Mouse (Mus musculus): ENCODE measurements around the gene Gan. TPM values are rescaled to one million over a fixed set of nuclear protein-coding genes. Genes with fewer than 3 reads are reported as not detected.

Gene Gan
- polyA plus RNA-seq, 1 experiment = 8.1 TPM

DNA sequence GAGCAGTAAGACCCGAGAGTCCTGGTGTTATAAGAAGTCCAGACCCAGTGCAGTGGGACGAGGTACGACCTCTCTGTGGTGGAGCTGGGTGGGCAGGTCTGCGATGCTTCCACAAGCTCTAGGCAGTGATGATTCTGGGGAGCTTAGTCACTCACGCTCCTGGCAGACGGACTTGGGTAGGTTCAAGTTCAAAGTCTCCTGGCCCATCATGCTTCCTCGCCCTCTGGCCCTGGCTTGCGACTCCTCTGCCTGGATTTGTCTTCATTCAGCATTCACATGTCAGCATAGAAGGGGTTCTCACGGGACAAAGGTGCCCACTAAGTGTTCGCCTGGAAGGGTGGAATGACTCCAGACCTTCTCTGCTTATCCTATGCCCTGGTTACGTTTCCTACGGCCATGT, 68.4 kb downstream of the Gan start:
- H3K27ac ChIP-seq (ENCODE audit: insufficient read depth, low read length) = no peak overlapping the region
- no peak for TF ChIP-seq POLR2A (IDR thresholded peaks at IDR 0.05; ENCODE audit: borderline replicate concordance, insufficient read depth, low read length)
- no peak for TF ChIP-seq CTCF (IDR thresholded peaks at IDR 0.05; ENCODE audit: borderline replicate concordance, insufficient read depth, low read depth, low read length)
- H3K4me1 ChIP-seq (ENCODE audit: control insufficient read depth, insufficient read depth, low read length) = no peaks in the 10 kb centered on the region
- no peak for DNase-seq
- H3K4me3 ChIP-seq (replicated peaks; ENCODE audit: insufficient read depth, low read depth, low read length) = no peak overlapping the region
- H3K27me3 ChIP-seq (ENCODE audit: control insufficient read depth, insufficient read depth, low read length) = no peaks in the 10 kb centered on the region
- 86% methylated on average over 12 of the region's 12 CpGs for WGBS

DNA sequence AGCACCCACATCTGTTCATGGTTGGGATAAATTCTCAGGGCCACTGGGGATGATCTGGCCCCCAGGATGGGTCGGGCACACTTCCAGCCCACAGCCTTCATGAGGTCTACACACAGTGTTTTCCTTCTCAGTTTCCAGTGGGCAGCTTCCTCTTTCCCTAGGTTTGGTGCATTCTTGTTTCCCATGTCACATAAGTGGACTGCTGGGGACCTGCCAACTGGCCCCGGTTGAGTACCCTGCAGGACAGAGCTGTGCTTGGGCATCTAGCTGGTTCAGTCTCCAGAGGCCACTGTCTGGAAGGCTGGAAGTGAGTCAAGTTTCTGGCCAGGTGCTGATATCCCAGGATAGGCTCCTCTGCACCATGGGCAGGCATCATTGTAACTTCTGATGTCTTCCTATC, 69.4 kb downstream of the Gan start:
- TF ChIP-seq CTCF (IDR thresholded peaks at IDR 0.05; ENCODE audit: borderline replicate concordance, insufficient read depth, low read depth, low read length) (no peak), POLR2A (IDR thresholded peaks at IDR 0.05; ENCODE audit: borderline replicate concordance, insufficient read depth, low read length) (no peak)
- Histone ChIP-seq H3K4me3 (replicated peaks; ENCODE audit: insufficient read depth, low read depth, low read length) (no peak overlapping the region), H3K4me1 (ENCODE audit: control insufficient read depth, insufficient read depth, low read length) (no peaks in the 10 kb centered on the region), H3K27ac (ENCODE audit: insufficient read depth, low read length) (no peak overlapping the region), H3K27me3 (ENCODE audit: control insufficient read depth, insufficient read depth, low read length) (no peaks in the 10 kb centered on the region)
- DNase-seq = no peak
- WGBS = 51% methylated on average over 2 of the region's 2 CpGs

DNA sequence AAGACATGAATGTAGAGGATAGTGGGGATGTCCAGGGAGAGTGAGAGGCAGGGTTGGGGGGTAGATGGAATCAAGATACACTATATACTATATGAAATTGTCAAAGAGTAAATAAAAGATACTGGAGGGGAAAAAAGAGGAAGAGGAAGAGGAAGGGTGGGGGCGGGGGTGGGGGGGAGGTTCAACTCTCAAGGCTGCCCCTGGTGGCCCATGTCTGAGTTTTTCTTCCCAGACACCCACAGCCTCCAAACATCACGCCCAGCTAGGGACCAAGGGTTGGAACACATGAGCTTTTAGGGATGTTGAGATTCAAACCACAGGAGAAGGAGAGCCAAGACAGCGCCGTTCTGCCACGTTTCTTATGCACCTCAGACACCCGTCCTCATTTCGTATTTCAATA, 75.3 kb downstream of the Gan start:
- DNase-seq = no peak
- Histone ChIP-seq H3K27me3 (ENCODE audit: control insufficient read depth, insufficient read depth, low read length) (no peaks in the 10 kb centered on the region), H3K4me1 (ENCODE audit: control insufficient read depth, insufficient read depth, low read length) (no peaks in the 10 kb centered on the region), H3K4me3 (replicated peaks; ENCODE audit: insufficient read depth, low read depth, low read length) (no peak overlapping the region), H3K27ac (ENCODE audit: insufficient read depth, low read length) (no peak overlapping the region)
- TF ChIP-seq POLR2A (IDR thresholded peaks at IDR 0.05; ENCODE audit: borderline replicate concordance, insufficient read depth, low read length) = no peak
- WGBS = 88% methylated on average over 7 of the region's 7 CpGs

DNA sequence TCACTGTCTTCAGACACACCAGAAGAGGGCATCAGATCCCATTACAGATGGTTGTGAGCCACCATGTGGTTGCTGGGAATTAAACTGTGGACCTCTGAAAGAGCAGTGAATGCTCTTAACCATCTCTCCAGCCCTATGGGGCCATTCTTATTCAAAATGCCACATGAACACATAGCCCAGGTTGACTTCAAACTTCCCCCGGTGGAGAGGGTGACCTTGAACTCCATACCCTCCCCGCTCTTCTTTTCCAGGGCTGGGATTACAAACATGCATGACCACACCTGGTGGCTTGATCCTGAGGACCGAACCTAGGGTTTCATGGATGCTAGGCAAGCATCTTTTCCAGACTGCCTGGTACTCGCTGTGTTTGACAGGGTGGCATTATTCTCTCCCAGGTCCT, 78.6 kb downstream of the Gan start:
- Histone ChIP-seq H3K4me3 (replicated peaks; ENCODE audit: insufficient read depth, low read depth, low read length) (no peak overlapping the region), H3K27ac (ENCODE audit: insufficient read depth, low read length) (no peak overlapping the region), H3K27me3 (ENCODE audit: control insufficient read depth, insufficient read depth, low read length) (no peaks in the 10 kb centered on the region), H3K4me1 (ENCODE audit: control insufficient read depth, insufficient read depth, low read length) (no peaks in the 10 kb centered on the region)
- TF ChIP-seq CTCF (IDR thresholded peaks at IDR 0.05; ENCODE audit: borderline replicate concordance, insufficient read depth, low read depth, low read length) = no peak
- TF ChIP-seq POLR2A (IDR thresholded peaks at IDR 0.05; ENCODE audit: borderline replicate concordance, insufficient read depth, low read length) = no peak
- WGBS = 96% methylated on average over 4 of the region's 4 CpGs
- no peak for DNase-seq

DNA sequence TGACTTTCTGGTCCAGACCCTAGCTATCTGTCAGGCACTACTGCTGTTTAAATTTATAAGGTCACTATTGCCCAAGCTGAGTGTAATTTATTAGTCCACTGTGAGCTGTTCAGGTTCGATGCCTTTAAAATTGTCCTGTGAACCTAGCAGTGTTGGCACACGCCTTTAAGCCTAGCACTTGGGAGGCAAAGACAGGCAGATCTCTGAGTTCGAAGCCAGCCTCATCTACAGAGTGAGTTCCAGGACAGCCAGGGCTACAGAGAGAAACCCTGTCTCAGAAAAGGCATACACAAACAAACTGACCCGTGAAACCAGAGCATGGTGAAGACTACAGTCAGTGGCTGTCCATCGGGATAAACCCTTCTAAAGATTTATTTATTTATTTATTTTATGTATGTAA, 82.4 kb downstream of the Gan start:
- TF ChIP-seq CTCF (IDR thresholded peaks at IDR 0.05; ENCODE audit: borderline replicate concordance, insufficient read depth, low read depth, low read length) (no peak), POLR2A (IDR thresholded peaks at IDR 0.05; ENCODE audit: borderline replicate concordance, insufficient read depth, low read length) (no peak)
- Histone ChIP-seq H3K27me3 (ENCODE audit: control insufficient read depth, insufficient read depth, low read length) (no peaks in the 10 kb centered on the region), H3K4me3 (replicated peaks; ENCODE audit: insufficient read depth, low read depth, low read length) (no peak overlapping the region), H3K27ac (ENCODE audit: insufficient read depth, low read length) (no peak overlapping the region), H3K4me1 (ENCODE audit: control insufficient read depth, insufficient read depth, low read length) (no peaks in the 10 kb centered on the region)
- 96% methylated on average over 5 of the region's 5 CpGs for WGBS
- DNase-seq = no peak

DNA sequence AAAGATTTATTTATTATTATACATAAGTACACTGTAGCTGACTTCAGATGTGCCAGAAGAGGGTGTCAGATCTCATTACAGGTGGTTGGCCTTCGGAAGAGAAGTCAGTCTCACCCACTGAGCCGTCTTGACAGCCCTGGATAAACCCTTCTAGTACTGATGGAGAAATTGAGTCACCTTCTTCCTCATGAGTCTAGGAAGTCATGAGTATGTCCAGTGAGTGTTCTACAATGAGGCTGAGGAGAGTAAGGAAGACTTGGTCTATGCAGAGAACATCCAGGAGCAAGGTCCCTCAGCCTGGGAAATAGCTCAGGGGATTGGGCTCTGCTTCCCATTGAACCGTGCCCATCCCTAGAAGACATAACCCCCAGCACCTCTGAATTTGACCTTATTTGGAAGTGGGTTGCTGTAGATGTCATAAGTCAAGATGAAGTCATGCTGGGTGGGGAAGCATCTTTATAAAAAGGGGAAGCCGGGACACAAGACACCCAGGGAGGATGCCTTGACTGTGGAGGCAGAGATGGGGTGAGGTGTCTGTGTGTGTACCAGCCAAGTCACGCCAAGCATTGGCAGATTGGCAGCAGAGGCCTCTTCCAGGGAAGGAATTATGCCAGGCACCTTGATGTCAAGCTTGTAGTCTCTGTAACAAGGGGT, 83.0 kb downstream of the Gan start:
- H3K4me3 ChIP-seq (replicated peaks; ENCODE audit: insufficient read depth, low read depth, low read length) = no peak overlapping the region
- 78% methylated on average over 5 of the region's 5 CpGs for WGBS
- TF ChIP-seq POLR2A (IDR thresholded peaks at IDR 0.05; ENCODE audit: borderline replicate concordance, insufficient read depth, low read length) (no peak), CTCF (IDR thresholded peaks at IDR 0.05; ENCODE audit: borderline replicate concordance, insufficient read depth, low read depth, low read length) (no peak)
- H3K4me1 ChIP-seq (ENCODE audit: control insufficient read depth, insufficient read depth, low read length) = no peaks in the 10 kb centered on the region
- H3K27me3 ChIP-seq (ENCODE audit: control insufficient read depth, insufficient read depth, low read length) = no peaks in the 10 kb centered on the region
- no peak overlapping the region for H3K27ac ChIP-seq (ENCODE audit: insufficient read depth, low read length)
- no peak for DNase-seq

DNA sequence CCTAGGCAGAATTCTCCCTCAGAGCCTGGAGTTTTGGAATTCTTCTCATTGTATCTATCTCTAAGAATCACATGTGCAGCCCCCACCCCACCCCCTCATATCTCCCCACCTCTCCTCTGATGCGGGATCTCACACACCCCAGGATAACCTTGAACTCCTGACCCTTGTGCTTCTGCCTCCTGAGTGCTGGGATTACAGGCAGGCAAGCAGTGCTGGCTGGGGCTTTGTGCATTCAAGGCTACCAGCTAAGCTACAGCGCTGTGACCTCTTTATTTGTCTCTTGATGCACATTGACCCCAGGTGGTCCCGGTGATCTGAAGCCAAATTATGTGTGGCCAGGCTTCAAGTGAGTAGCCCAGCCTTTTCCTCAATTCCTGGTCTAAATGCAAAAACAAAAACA, 83.9 kb downstream of the Gan start:
- H3K27me3 ChIP-seq (ENCODE audit: control insufficient read depth, insufficient read depth, low read length) = no peaks in the 10 kb centered on the region
- H3K4me3 ChIP-seq (replicated peaks; ENCODE audit: insufficient read depth, low read depth, low read length) = no peak overlapping the region
- WGBS = 23% methylated on average over 3 of the region's 3 CpGs
- no peaks in the 10 kb centered on the region for H3K4me1 ChIP-seq (ENCODE audit: control insufficient read depth, insufficient read depth, low read length)
- TF ChIP-seq POLR2A (IDR thresholded peaks at IDR 0.05; ENCODE audit: borderline replicate concordance, insufficient read depth, low read length) = no peak
- no peak for TF ChIP-seq CTCF (IDR thresholded peaks at IDR 0.05; ENCODE audit: borderline replicate concordance, insufficient read depth, low read depth, low read length)
- H3K27ac ChIP-seq (ENCODE audit: insufficient read depth, low read length) = no peak overlapping the region
- no peak for DNase-seq

DNA sequence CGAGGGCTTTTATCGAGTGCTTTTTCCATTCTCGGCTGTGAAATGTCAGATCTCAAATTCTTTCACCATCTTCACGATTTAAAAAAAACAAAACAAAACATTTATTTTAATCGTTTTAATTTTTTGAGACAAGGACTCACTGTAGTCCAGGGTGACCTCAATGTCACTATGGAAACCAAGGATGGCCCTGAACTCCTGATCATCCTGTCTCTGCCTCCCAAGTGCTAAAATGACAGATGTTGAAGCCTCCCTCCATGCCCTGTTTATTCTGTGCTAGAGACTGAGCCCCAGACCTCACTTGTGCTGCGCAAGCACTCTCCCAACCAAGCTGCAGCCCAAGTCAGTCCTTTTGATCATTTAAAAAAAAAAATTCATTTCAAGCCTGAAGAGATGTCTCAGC, 84.4 kb downstream of the Gan start:
- no peak for DNase-seq
- WGBS = 77% methylated on average over 6 of the region's 6 CpGs

More for the DNA sequence above, 84.4 kb downstream of the Gan start:
- H3K4me3 ChIP-seq (replicated peaks; ENCODE audit: insufficient read depth, low read depth, low read length) = no peak overlapping the region
- H3K27me3 ChIP-seq (ENCODE audit: control insufficient read depth, insufficient read depth, low read length) = no peaks in the 10 kb centered on the region
- no peak for TF ChIP-seq CTCF (IDR thresholded peaks at IDR 0.05; ENCODE audit: borderline replicate concordance, insufficient read depth, low read depth, low read length)
- no peak overlapping the region for H3K27ac ChIP-seq (ENCODE audit: insufficient read depth, low read length)
- H3K4me1 ChIP-seq (ENCODE audit: control insufficient read depth, insufficient read depth, low read length) = no peaks in the 10 kb centered on the region
